Mouse (Mus musculus) cerebellum, postnatal 14 days (tissue): ENCODE measurements around the gene Aff1.

Source experiments
- DNase-seq, 2 experiments: peaks; one replicate each; pipeline ENCODE4 v3.0.0; 2021; ENCODE audit warnings: mixed read lengths in 2 of 2

Gene Aff1

DNA sequence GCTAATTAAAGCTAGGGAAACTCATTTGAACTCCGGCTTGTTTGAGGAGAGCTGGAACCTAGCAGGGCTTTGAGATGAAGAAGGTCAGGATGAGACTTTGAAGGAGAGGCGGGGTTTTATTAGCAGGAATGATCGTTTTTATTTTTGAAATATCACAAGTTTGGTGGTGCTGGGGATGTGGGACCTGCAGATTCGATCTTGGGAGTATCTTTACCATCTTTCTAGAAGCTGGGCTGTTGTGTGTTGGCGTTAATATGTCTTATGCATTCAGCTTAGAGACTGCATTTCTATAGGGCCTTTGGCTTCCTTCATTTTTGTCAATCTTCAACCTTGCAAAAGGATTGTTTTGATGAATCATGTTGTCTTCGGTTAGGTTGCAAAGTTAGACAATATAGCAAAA lies 1.9 kb downstream of the Aff1 start:
- DNase-seq = no peak

DNA sequence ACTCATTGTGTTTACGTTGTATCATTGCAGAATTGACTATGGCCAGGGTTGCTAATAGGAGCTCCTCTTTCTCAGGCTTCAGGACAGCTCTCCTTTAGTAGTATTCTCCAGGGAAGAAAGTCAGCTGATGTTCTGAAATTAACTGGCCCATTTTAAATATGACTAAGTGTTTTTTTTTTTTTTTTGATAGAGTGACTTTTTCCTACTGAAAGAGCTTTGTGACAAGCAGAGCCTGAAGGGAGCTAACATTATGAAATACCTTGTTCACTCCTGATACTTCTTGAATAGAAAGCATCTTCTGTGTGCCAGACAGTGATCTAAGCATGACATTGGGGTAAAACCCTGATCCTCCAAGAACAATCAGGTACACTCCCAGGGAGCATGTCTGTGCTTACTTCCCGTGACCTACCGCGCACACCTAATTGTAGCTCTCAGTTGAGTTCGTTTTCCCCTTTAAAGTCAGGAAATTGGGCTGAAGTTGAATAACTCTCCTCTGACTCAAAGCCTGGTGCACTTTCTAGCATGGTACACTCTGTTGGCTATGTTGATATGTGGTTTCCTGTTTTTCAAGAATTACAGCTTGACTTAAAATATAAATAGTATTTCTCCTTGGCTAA lies 5.8 kb downstream of the Aff1 start:
- DNase-seq = no peak

DNA sequence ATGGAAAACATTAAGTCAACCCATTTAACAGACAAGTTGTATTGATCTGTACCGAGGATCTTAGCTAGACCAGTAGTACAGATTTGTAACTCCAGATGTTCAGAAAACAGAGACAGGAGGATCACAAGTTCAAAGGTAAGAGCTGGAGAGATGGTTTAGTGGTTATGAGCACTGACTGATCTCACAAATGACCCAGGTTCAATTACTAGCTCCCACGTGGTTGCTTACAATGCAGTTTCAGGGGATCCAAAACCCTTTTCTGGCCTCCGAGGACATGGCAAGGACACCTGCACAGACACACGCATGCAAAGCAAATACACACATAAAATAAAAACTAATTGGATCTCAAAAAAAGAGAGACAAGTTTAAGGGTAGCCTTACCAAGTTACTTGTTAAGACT lies 6.4 kb downstream of the Aff1 start:
- DNase-seq = no peak

DNA sequence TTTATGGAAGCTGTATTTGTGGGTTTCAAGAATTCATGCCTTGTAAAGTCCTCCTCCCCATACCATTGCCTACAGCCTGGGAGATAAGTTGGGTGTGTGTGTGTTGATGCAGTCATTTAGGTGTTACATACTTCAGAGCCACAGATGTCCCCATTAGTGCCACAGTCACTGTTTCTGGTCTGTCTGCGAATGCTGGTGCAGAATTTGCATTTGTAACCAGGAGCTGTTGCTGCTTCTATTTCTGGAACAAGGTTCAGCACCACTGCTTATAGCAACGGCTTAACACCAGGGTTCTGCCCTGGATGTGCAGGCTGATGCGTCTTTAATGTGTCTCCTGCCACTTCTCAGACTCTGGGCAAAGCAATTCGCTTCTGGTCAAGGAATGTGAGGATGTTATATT lies 7.4 kb downstream of the Aff1 start:
- DNase-seq = no peak

DNA sequence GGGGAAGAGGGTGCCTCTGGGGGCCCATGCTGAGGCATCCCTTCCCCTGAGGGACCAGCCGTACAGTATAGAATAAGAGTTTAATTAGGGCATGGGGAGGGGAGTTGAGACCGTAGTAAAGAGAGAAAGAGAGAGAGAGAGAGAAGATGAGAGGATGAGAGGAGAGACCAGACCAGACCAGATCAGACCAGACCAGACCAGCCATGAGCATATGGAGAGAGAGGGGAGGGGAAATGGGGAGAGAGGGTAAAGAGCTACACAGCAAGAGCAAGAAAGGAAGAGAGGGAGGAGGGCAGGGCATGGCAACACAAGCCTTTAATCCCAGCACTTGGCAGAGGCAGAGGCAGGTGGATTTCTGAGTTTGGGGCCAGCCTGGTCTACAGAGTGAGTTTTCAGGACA lies 8.5 kb downstream of the Aff1 start:
- DNase-seq = no peak

DNA sequence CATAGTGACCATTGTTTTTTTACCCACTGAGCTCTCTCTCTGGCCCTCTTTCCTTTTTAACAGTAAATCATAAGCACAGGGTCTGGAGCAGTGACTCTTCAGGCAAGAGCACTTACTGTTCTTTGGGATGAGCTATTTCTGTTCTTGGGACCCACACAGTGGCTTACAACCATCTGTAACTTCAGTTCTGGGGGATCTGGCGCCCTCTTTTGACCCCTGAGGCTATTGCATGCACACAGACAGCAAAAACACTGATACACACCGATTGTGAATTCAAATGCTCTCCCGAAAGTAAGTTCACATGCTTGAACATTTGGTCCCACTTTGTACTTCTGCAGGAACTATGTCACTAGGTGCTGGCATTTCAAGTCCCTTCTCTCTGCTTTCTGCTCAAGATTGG lies 9.3 kb downstream of the Aff1 start:
- DNase-seq = no peak

DNA sequence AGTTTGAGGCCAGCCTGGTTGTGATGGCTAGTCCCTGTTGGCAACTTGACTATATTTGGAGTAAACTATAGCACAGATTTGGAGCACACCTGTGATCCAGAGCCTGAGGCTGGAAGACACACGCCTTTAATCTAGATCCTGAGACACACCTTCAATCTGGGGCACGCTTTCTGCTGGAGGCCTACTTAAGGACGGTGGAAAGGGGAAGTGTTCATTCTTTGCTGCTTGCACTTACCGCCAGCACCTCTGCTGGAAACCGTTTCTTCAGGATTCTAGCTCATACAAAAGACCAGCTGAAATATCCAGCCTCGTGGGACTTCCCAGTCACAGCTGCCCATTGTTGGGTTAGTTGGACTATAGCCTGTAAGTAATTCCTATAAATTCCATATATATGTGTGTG lies 10.4 kb downstream of the Aff1 start:
- no peak for DNase-seq

DNA sequence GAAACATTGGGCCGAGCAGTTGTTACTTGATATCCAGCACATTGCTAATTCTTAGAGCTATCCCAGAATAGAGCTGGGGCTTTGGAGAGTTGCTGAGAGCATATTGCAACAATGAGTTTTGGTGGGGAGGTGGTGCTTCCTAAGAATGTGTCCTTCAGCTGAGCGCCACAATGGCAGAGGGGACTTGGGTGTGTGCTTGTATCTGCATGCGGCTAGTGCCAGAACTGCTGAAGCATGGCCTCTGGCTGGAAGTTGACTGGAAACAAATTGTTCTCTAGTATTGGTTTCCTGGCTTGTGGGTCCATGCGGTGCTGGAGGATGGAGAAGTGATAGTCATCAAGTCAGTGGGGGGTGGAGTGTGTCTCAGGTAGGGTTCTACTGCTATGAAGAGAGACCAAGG lies 13.2 kb downstream of the Aff1 start:
- DNase-seq = no peak

DNA sequence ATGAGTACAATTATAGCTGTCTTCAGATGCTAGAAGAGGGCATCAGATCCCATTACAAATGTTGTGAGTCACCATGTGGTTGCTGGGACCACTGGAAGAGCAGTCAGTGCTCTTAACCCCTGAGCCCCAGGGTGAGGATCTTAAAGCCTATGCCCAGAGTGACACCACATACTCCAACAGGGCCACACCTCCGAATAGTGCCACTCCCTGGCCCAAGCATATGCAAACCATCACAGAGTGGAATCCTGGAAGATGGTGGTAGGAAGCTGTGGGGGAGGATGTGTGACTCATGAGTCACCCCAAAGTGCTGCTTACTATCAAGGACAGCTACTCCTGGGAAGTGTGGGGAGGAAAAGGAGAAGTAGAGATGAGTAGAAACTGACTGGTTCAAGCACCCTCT lies 13.7 kb downstream of the Aff1 start:
- no peak for DNase-seq

DNA sequence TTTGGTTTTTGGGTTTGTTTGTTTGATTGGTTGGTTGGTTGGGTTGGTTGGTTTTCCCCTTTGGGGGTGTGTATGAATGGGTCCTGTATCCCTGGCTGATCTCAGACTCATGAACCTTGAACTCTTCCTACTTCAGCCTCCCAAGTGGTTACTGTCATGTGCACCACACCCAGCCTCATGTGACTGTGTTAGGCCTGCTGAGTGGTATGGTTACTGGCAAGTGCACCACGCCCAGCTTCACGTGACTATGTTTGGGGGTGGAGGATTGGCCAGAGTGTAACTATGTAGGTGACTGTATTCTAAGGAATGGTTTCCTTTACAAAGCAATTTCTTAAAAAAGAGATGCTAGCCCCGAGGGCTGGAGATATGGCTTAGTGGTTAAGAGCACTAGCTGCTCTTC lies 16.9 kb downstream of the Aff1 start:
- DNase-seq = no peak

DNA sequence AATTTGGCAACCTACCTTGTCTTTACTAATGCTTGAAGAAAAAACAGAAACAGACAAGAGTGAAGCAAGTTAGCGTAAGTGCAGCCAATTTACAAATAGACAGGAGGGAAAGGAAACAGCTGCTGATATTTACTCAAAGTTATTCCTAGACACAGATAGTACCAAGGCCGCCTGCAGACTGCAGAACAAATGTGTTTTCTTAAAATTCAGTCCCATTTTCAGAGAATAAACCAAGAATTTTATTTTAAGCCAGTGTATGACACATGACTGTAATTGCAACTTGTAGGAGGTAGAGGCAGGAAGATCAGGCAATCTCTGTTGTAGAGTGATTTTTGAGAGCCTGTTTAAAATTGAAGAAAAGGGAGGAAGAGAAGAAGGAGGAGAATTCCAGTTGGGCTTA lies 19.7 kb downstream of the Aff1 start:
- no peak for DNase-seq

DNA sequence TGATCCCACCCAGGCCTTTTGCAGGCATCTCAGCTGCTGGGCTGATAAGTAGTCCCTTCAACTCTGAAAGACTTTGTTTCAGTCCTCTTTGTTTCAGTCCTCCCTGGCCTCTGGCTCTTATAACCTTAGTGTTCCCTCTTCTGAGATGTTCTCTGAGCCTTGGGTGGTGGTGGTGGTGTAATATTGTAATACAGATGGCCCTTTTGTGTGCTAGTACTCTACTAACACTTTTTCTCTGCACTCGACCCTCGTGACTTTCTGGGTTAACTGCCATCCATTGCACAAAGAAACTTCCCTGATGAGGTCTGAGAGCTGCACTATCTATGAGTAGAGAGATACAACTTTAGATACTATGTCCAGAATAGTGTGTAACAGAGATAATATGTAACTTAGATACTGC lies 21.2 kb downstream of the Aff1 start:
- DNase-seq = no peak

DNA sequence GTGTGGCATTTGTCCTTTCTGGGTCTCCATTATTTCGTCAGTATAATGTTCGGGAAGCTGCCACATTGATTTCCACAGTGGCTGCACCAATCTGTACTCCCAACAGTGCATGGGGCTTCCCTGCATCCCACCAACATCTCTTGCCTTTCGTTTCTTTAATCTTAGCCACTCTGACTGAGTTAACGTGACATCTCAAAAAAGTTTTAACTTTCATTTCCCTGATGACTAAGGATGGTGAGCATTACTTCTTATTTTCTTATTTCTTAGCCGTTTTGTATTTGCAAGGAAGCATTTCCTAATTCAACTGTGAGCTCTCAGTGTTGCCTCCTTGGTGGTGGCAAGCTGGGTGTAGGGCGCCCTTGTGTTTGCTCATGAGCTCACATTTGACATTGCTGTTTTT lies 22.8 kb downstream of the Aff1 start:
- DNase-seq = no peak

DNA sequence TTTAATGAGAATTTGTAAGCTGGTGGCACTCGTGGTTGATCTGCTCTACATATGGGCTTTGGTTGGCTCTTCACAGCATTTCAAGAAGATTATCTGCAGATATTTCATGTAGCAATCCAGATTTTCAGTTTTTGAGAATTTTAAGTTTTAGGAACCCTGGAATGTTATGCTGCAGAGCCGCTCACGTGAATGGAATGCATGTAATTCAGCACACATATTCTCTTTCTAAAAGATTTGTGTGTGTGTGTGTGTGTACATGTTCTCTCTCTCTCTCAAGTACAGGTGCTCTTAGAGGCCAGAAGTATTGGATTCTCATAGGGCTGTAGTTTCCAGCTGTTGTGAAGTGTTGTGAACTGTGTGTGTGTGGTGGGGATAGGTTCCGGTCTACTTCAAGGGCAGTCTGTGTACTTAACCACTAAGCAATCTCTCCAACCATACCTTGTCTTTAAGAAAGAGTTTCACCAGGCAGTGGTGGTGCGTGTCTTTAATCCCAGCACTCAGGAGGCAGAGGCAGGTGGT lies 24.7 kb downstream of the Aff1 start:
- DNase-seq = no peak

DNA sequence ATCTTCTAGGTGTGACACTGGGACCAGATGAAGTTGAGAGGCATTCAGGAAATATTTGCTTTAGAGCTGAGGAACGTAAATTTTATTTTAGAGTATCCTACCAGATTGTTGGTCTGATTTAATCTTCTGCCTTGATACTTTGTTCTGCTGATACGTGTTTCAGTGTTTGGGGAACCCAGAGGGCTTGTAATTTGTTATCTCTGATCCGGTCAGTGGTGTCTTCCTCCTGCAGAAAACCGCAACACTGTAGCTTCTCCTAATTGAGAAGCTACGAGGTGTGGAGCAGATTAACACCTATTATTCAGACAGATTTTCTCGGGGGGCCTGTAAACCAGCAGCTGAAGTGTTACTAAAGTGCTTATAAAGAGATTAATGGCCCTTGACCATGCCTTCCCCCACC lies 27.0 kb downstream of the Aff1 start:
- DNase-seq = no peak

DNA sequence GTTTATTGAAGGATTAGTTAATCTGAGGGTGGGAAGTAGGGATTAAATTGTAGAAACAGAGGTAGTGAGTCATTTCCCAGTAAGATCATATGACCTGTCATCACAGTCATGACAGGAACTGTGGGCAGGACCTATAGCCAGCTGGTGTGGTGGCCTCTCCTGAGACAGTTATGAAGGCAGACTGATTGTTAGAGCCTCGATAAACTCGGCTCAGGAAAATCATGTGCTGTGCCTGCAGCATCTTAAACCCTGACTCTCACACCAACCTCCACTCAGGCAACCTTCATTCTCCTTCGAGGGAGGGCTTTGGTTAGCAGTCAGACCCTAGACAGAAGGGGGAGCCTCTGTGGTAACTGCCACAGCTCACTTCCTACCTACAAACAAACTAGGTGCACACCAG lies 27.7 kb downstream of the Aff1 start:
- DNase-seq = no peak

DNA sequence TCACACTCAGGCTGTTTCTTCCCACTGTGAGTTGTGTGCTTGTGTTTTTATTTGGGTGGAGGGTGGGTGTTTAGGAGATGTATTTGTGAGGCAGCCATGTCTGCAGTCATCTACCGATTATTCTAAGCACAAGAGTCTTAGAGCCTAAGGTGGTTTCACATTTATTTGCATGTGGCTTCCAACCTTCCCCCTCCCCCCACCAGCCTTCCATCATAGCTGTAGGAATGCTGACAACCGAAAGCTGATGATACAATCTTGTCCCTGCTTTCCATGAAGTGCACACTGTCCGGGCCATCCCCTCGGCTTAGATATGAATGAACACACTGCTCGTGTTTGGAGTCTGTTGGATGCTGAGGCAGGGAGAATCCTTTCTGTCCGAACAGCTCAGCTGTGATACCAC lies 28.8 kb downstream of the Aff1 start:
- DNase-seq = no peak

DNA sequence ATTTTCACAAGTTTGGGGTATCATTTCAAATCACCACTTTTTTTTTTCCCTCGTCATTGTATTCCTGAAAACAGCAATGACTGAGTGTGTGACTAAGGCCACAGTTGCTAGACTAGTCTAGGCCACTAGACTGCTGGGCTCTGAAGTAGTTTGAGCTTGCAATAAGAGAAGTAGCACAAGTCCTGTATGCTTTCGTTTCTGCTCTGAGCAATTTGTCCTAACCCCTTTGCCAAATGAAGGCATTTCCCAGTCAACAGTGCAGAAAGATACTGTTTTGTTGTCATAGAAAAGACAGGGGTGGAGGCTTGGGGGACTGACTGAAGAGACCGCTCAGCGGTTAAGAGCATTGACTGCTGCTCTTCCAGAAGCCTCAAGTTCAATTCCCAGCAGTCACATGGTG lies 29.3 kb downstream of the Aff1 start:
- no peak for DNase-seq

DNA sequence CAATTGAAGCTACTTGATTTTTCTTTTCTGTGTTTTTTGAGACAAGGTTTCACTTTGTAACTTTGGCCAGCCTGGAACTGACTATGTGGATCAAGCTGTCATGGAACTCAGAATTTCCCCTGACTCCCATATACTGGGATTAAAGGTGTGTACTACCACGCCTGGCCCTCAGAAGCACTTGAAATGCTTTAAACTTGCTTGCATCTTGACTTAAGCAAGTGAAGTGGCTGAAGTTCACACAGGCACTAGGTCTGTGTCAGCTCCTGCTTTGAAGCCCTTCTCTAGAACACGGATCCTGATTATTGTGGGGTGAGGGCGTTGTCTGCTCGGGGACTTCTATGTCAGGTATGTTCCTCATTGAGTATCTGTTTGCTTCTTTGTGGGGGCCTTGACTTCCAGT lies 30.5 kb downstream of the Aff1 start:
- no peak for DNase-seq

DNA sequence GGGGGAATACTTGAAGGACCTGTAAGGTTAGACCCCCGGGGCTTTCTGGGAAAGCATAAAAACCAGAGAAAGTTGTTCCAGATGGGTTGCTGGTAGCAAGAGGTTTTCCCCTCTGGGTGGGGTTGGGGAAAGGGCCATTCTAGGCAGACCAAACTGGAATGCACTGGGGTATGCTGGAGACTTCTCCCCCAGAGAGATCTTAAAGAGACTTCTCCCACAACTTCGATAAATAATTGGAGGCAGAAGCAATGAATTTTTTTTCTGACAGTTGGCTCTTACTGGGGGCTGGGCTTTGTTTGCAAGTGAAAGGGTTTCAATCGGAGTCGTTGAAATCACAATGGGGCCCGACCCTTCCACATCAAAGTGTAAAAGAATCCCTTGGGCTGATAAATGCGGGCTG lies 32.2 kb downstream of the Aff1 start:
- DNase-seq = no peak

DNA sequence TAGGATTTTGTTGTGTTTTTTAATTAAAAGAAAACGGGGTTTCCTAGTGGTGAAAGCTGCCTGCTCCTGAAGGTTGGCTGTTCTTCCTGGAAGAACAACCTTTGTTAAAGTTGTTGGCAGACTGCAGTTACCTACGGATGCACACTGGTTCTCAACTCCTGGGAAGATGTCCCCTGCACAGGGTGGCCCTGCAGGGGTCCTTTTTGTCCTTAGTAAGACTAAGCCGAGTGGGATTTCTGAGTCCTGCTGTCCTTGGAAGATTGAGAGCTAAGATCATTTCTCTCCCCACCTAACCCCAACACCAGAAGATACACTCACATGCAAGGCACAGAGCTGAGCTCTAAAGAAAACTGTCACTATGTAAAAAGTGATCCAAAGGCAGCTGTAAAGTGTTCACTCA lies 32.6 kb downstream of the Aff1 start:
- no peak for DNase-seq

DNA sequence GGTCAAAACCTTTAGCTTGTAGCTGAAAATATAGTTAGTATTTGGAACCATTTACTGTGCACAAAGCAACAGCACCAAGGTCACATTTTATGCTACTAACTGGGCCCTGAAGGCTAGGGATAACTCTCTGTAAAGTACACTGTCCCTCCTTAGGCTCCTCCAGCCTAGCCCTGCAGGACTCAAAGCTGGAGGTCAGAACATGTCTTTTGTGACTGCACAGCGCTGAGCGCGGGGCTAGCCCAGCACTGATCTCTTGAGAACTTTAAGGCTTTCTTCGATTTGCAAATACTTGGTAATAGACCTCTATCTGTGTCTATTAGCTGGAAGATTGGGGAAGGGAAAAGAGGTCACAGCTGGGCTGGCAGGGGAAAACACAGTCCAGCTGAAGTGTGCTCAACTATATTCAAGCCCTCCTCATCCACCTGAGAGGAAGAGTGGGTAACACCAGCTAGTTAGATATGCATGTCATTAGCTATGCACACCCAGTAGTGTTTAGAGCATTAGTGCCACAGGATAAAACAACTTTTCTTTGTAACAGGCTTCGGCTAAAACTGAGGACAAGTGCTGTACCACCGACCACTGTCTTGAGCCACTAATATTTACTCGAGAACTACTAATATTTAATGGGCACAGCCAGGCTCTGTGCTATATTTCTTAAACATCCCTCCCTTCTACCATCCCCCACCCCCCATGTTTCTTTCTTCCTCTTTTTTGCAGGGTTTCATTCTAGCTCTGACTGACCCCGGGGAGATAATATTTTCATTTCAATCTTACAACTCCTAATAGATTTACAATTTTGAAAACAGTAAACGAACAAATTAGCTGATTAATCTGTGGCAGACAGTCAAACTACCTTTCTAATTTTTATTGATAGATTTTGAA lies 33.3 kb downstream of the Aff1 start:
- DNase-seq = no peak

DNA sequence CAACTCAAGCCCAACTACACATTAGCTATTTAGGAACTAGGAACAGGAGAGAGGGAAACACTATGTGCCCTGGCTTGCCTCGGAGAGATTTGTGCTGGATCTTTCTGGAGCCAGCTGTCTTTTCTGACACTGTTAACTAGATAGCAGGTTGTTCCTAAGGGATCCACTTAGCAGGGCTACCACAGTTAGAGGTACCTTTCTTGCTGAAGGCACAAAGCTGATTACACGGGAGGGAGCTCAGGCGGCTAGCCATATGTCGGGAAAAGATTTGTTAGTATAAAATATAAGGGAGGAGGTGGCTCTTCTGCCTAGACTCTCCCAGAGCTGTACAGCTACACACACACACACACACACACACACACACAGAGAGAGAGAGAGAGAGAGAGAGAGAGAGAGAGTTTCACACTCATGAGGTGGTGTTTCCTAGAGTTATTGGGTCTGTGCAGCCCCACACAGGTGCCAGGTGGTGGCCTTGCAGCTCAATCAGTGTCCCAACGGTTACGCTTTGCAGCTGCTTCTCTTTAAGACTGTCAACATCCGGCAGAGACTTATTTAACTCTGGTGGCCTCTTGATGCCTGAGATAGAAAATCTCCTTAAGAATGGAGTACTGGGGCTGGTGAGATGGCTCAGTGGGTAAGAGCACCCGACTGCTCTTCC lies 34.2 kb downstream of the Aff1 start:
- no peak for DNase-seq

DNA sequence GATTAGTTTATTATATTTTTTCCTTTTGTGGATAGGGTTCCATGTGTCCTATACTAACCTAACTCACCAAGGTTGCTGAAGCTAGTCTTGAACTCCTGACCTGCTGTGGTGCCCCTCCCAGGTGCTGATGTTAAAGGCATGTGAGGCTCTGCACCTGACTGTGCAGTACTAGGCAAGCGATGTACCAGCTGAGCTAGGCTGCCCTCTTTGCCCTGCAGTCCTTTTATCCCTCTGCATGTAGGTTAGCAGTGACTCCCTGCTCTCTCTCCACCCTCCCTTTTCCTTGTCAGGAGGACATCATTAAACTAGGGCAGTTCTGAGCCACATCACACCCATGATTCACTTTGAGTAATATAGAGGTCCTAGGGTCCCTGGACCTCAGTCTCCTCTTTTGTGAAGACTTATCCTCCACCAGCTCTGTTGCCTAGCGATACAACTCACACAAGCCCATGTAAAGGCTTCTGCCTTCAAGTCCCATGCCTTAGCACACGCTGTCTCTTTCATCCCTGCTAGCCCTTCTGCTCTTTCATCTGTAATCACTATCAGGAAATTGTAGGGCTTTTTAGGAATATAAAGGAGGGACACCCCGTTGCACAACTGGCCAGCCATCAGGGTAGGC lies 35.7 kb downstream of the Aff1 start:
- DNase-seq = no peak
